Mouse (Mus musculus) intestine, postnatal 0 days (tissue): ENCODE results near the gene Pigq. TPM values are rescaled to one million over a fixed set of nuclear protein-coding genes. Genes with fewer than 3 reads are reported as not detected.

Experiments used
- ATAC-seq: fragments of 200-750 bp; cut with Nextera tagmentation; 2 replicates; pipeline ENCODE4 v1.8.0; 2017; ENCODE audit warnings: mild to moderate bottlenecking, moderate TSS enrichment, moderate library complexity
- H3K27ac ChIP-seq: fragments of 300-500 bp; sonication (generic); 2 replicates; pipeline ENCODE4 v1.5.1; 2014; ENCODE audit warnings: mild to moderate bottlenecking, low read depth, low read length, moderate library complexity
- H3K27me3 ChIP-seq: fragments of 300-500 bp; sonication (generic); replicated peaks from 2 replicates; pipeline ENCODE4 v1.6.1; 2014; ENCODE audit warnings: low read length, mixed read lengths; ENCODE audit not compliant: control insufficient read depth, insufficient read depth
- H3K36me3 ChIP-seq: fragments of 300-500 bp; sonication (generic); 2 replicates; pipeline ENCODE4 v1.6.1; 2014; ENCODE audit warnings: mild to moderate bottlenecking, moderate library complexity; ENCODE audit not compliant: control insufficient read depth, insufficient read depth
- H3K4me1 ChIP-seq: fragments of 300-500 bp; sonication (generic); replicated peaks from 2 replicates; pipeline ENCODE4 v1.6.1; 2014; ENCODE audit warnings: antibody characterized with exemption, low read length, mixed read lengths; ENCODE audit not compliant: control insufficient read depth, insufficient read depth
- H3K4me2 ChIP-seq: fragments of 300-500 bp; sonication (generic); replicated peaks from 2 replicates; pipeline ENCODE4 v1.6.1; 2014; ENCODE audit warnings: low read depth, mild to moderate bottlenecking, moderate library complexity
- H3K4me3 ChIP-seq: fragments of 300-500 bp; sonication (generic); 2 replicates; pipeline ENCODE4 v1.5.1; 2014; ENCODE audit warnings: low read depth, low read length
- H3K9ac ChIP-seq: fragments of 300-500 bp; sonication (generic); 2 replicates; pipeline ENCODE4 v1.6.1; 2014; ENCODE audit warnings: mild to moderate bottlenecking, low read depth, low read length
- H3K9me3 ChIP-seq: fragments of 300-500 bp; sonication (generic); 2 replicates; pipeline ENCODE4 v1.6.1; 2016; ENCODE audit warnings: mixed run types; ENCODE audit not compliant: control insufficient read depth
- CTCF ChIP-seq: sonication (generic); IDR thresholded peaks from 2 replicates; pipeline ENCODE4 v1.5.1; 2016; ENCODE audit warnings: low read depth, mild to moderate bottlenecking, control low read depth, antibody characterized with exemption, moderate library complexity
- WGBS: fragments of 180-500 bp; shearing (Covaris S2); extraction: QIAGEN DNeasy Blood & Tissue Kit; methylation state at CpG from one replicate; pipeline ENCODE4 v1.1.7; 2014; 5-methylcytosine and 5-hydroxymethylcytosine counted together
- polyA plus RNA-seq: library from polyadenylated mRNA; unstranded; fragments of >200 nt; fragmentation: Nextera tagmentation; extraction: Ambion mirVana; gene quantifications from 2 replicates; pipeline ENCODE4 v1.2.1, GENCODE M21; 2015

Gene Pigq
- polyA plus RNA-seq, 1 experiment from 2014 or later = 34.9 TPM

DNA sequence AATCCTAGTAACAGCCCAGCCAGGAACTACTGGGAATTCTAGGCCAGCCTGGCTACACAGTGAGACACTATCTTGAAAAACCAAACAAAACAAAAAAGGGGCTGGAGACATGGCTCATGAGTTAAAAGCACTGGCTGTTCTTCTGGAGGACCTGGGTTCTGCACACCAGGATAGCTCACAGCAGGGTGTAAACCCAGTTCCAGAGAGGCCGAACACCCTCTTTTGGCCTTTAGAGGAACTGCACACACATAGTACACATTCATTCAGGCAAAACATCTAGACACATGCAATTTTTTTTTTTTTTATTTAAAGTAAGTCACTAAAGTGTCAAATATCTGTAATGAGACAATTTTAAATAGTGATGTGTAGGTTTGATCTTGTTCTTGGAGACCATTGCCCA, 44.5 kb downstream of the Pigq start:
- ATAC-seq = no peak
- no peak overlapping the region for H3K27ac ChIP-seq
- H3K27me3 ChIP-seq = no peaks in the 10 kb centered on the region
- H3K4me2 ChIP-seq = no peak overlapping the region
- no peaks in the 10 kb centered on the region for H3K9me3 ChIP-seq
- 97% methylated on average over 1 of the region's 1 CpGs for WGBS
- TF ChIP-seq CTCF = no peak; the same call in 1 of the 2 replicates
- no peak overlapping the region for H3K9ac ChIP-seq
- no peak overlapping the region for H3K4me3 ChIP-seq
- H3K36me3 ChIP-seq = peaks cover 5% of the 10 kb centered on the region; the same call in 1 of the 2 replicates
- H3K4me1 ChIP-seq = no peaks in the 10 kb centered on the region

GRCm38 (mm10) chr17:25895891-25896290, 48.8 kb downstream of the Pigq start:
- no peak for TF ChIP-seq CTCF
- no peak for ATAC-seq
- no peaks in the 10 kb centered on the region for H3K27me3 ChIP-seq
- no peak overlapping the region for H3K9ac ChIP-seq
- 76% methylated on average over 12 of the region's 12 CpGs for WGBS
- H3K9me3 ChIP-seq = no peaks in the 10 kb centered on the region
- H3K36me3 ChIP-seq = peaks cover 6% of the 10 kb centered on the region; the same call in 1 of the 2 replicates
- H3K4me3 ChIP-seq = no peak overlapping the region
- H3K27ac ChIP-seq = no peak overlapping the region
- no peak overlapping the region for H3K4me2 ChIP-seq
- H3K4me1 ChIP-seq = no peaks in the 10 kb centered on the region

DNA sequence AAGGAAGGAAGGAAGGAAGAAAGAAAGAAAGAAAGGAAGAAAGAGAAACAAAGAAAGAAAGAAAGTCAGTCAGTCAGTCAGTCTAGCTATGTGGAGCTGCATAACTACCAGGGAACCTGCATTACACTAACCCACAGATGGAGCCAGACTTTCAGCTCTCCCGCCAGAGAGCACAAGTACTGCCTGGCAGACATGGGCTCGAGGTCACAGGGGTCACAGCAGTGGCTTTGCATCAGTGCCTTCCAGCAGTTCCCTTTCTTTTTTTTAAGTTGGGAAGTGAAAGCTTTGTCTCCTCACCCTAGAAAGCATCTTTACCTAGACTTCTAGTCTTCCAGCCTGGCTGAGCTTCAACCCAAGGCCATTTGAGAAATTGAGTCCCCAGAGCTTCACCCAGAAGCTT, 49.3 kb downstream of the Pigq start:
- Histone ChIP-seq H3K4me3 (no peak overlapping the region), H3K9me3 (no peaks in the 10 kb centered on the region), H3K9ac (no peak overlapping the region), H3K27ac (no peak overlapping the region), H3K27me3 (no peaks in the 10 kb centered on the region), H3K4me2 (no peak overlapping the region), H3K4me1 (no peaks in the 10 kb centered on the region), H3K36me3 (0 out of 2 replicates have a peak, but pooled peaks cover 6% of the 10 kb centered on the region)
- ATAC-seq = no peak
- no peak for TF ChIP-seq CTCF
- WGBS = 55% methylated on average over 2 of the region's 2 CpGs

DNA sequence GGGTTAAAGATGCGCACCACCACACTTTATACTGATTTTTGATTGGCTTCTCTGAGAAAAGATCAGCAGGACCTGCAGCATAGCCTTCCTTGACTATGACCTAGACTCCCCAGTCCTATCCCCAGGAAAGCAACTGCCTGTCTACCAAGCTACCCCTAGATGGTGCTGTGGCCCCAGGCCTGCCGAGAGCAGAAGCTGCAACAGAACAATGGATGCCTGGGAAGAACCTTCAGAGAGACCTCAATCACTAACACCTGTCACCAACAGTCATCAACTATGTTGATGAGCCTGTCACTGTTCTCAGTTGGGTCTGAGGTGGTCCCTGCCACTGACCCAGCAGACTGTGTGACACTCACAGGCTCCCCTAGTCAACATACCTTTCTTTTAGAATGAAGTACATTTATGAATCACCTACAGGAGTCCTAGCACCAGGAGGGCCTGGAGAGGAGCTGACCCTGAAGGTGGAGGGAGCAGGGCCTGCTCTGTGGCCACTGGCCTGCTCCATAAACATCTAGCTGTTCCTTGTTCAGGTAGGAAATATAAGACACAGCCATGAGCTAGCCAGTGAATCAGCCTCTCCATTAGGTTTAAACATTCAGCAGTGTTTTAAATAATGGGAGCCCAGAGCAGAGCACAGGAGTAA, 50.6 kb downstream of the Pigq start:
- ATAC-seq = peak; percentile 73

GRCm38 (mm10) chr17:25888837-25889236, 55.9 kb downstream of the Pigq start:
- H3K27ac ChIP-seq = no peak overlapping the region
- no peak overlapping the region for H3K9ac ChIP-seq
- peaks cover 40% of the 10 kb centered on the region; the same call in 1 of the 2 replicates for H3K36me3 ChIP-seq
- no peak overlapping the region for H3K4me2 ChIP-seq
- H3K27me3 ChIP-seq = no peaks in the 10 kb centered on the region
- H3K4me3 ChIP-seq = no peak overlapping the region
- whole genome bisulfite sequencing = 88% methylated on average over 3 of the region's 3 CpGs
- no peak for TF ChIP-seq CTCF
- no peak for ATAC-seq
- H3K9me3 ChIP-seq = no peaks in the 10 kb centered on the region
- H3K4me1 ChIP-seq = no peaks in the 10 kb centered on the region

More for the DNA sequence above, 50.6 kb downstream of the Pigq start:
- no peak overlapping the region for H3K4me3 ChIP-seq
- H3K9me3 ChIP-seq = no peaks in the 10 kb centered on the region
- no peak overlapping the region for H3K4me2 ChIP-seq
- H3K4me1 ChIP-seq = no peaks in the 10 kb centered on the region
- H3K36me3 ChIP-seq = peaks cover 13% of the 10 kb centered on the region; the same call in 1 of the 2 replicates
- no peak overlapping the region for H3K27ac ChIP-seq
- H3K27me3 ChIP-seq = no peaks in the 10 kb centered on the region
- peak; percentile 99 for TF ChIP-seq CTCF
- WGBS = 34% methylated on average over 2 of the region's 2 CpGs
- no peak overlapping the region for H3K9ac ChIP-seq

- Histone ChIP-seq H3K4me1 (no peaks in the 10 kb centered on the region), H3K9ac (no peak overlapping the region), H3K27me3 (no peaks in the 10 kb centered on the region), H3K36me3 (peaks cover 51% of the 10 kb centered on the region), H3K9me3 (no peaks in the 10 kb centered on the region), H3K4me2 (no peak overlapping the region), H3K4me3 (no peak overlapping the region), H3K27ac (no peak overlapping the region)
- no peak for ATAC-seq
- 69% methylated on average over 10 of the region's 10 CpGs for WGBS
- no peak for TF ChIP-seq CTCF
These were observed 57.3 kb downstream of the Pigq start for GRCm38 (mm10) chr17:25887467-25887866.
